Mouse (Mus musculus) embryonic facial prominence, embryonic 15.5 days (tissue): ENCODE measurements around the gene Fbxo17. TPM values are rescaled to one million over a fixed set of nuclear protein-coding genes. Genes with fewer than 3 reads are reported as not detected.

Experiments
- polyA plus RNA-seq: library from polyadenylated mRNA; unstranded; fragments of >200 nt; fragmentation: Nextera tagmentation; extraction: Ambion mirVana; gene quantifications from 2 replicates; pipeline ENCODE4 v1.2.1, GENCODE M21; 2015

The Fbxo17 gene
- polyA plus RNA-seq, 1 experiment from 2014 or later = 32.3 TPM

Other genes starting within 250 kb of the Fbxo17 start
- not detected in 2 replicates for gene Ifnl2, start 206.3 kb upstream of the Fbxo17 start, polyA plus RNA-seq
- not detected in 2 replicates for gene Ifnl3, start 194.0 kb upstream of the Fbxo17 start, polyA plus RNA-seq
- not detected in 2 replicates for gene Sycn, start 175.9 kb upstream of the Fbxo17 start, polyA plus RNA-seq
- gene Nccrp1, start 169.6 kb upstream of the Fbxo17 start, polyA plus RNA-seq = 2.6 and 4.6 TPM in 2 replicates
- gene Samd4b, start 118.7 kb upstream of the Fbxo17 start, polyA plus RNA-seq = 32.8 and 34.1 TPM in 2 replicates
- gene Pak4, start 118.6 kb upstream of the Fbxo17 start, polyA plus RNA-seq = 37.4 and 39.3 TPM in 2 replicates
- gene Acp7, start 85.5 kb upstream of the Fbxo17 start, polyA plus RNA-seq = 1.3 and 1.9 TPM in 2 replicates
- gene Fbxo27, start 24.0 kb upstream of the Fbxo17 start, polyA plus RNA-seq = 8.8 and 9.1 TPM in 2 replicates
- gene Mrps12, start 25.0 kb downstream of the Fbxo17 start, polyA plus RNA-seq = 122 and 124 TPM in 2 replicates
- gene Sars2, start 25.2 kb downstream of the Fbxo17 start, polyA plus RNA-seq = 21.9 and 25.3 TPM in 2 replicates
- 128 and 230 TPM in 2 replicates for gene Ccer2, start 39.4 kb downstream of the Fbxo17 start, polyA plus RNA-seq
- gene Sirt2, start 49.9 kb downstream of the Fbxo17 start, polyA plus RNA-seq = 85.3 and 89.4 TPM in 2 replicates
- gene Nfkbib, start 50.7 kb downstream of the Fbxo17 start, polyA plus RNA-seq = 42.8 and 47.1 TPM in 2 replicates
- 3.8 and 4.7 TPM in 2 replicates for gene Rinl, start 72.2 kb downstream of the Fbxo17 start, polyA plus RNA-seq
- gene Hnrnpl, start 91.7 kb downstream of the Fbxo17 start, polyA plus RNA-seq = 211 and 225 TPM in 2 replicates
- 226 and 231 TPM in 2 replicates for gene Ech1, start 108.4 kb downstream of the Fbxo17 start, polyA plus RNA-seq
- gene Lgals4, start 117.0 kb downstream of the Fbxo17 start, polyA plus RNA-seq = 15.4 and 18.0 TPM in 2 replicates
- 187 and 265 TPM in 2 replicates for gene Lgals7, start 147.0 kb downstream of the Fbxo17 start, polyA plus RNA-seq
- gene Capn12, start 164.6 kb downstream of the Fbxo17 start, polyA plus RNA-seq = 1.1 and 1.4 TPM in 2 replicates
- 321 and 328 TPM in 2 replicates for gene Actn4, start 245.5 kb downstream of the Fbxo17 start, polyA plus RNA-seq